Mouse (Mus musculus) neutrophil, adult 65 days (primary cell): ENCODE results near the gene Asl. TPM values are rescaled to one million over a fixed set of nuclear protein-coding genes. Genes with fewer than 3 reads are reported as not detected.

ENCODE experiments used
- total RNA-seq: library from RNA; stranded (reverse); gene quantifications from 2 replicates; pipeline ENCODE4 v1.2.4, GENCODE M21; 2023

The Asl gene
- total RNA-seq = 27.8 and 28.0 TPM in 2 replicates

DNA sequence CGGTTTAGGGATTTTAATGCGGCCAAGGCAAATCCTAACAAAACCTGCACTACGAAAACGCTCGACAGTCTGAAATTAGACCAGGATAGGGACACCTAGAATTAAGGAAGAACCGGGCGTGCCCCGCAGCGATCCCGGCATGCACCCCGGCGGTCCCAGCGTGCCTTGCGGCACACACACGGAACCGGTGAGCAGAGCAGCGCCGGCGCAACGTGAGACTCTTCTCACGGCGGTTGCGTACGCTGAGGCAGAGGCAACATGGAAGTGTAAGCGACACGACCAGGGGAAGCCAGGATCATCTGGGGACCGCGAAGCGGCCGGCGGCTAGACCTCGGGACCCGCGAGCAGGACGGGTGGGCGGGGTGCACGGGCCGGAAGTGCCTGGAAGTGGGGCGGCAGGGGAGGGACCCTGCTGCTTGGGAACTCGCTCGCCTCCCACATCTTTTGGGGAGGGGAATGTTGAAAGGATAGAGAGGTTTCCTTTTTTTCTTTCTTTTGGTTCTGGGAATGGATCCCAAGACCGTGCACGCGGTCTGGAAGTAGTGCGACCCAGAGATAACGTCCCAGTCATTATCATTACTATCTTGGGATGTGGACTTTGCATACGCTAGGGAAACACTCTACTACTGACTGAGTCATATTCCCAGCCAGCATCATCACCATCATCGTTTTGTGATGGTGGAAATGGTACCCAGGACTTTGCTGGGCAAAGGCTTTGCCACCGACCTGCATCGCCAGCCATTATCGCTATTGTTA lies at the start of gene Asl, which contains the start of gene Crcp:
TSS of gene Asl (minus strand) at position 106 of the 756 bp plus-strand sequence.
TSS of gene Crcp (plus strand) at position 149 of the 756 bp plus-strand sequence.

DNA sequence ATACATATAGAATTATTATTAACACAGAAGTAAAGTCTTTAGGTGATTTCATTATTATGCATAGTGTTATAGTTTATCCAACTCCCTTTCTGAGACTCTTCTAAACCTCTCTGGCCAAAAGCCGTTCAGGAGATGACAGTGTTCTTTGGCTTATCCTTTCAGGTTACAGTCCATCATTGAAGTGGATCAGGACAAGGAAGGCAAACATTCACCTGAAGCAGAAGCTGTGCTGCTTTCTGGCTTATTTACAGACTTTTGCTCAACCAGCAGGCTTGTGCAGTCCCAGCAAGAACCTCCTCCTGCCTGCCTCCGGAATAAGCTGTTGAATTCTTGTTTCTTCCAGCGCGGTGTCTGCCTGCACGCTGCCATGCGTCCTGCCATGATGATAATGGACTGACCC lies 44.0 kb upstream of the Asl start, which contains the start of gene Tpst1:
TSS of gene Tpst1 (plus strand) at position 301 of the 400 bp plus-strand sequence.

DNA sequence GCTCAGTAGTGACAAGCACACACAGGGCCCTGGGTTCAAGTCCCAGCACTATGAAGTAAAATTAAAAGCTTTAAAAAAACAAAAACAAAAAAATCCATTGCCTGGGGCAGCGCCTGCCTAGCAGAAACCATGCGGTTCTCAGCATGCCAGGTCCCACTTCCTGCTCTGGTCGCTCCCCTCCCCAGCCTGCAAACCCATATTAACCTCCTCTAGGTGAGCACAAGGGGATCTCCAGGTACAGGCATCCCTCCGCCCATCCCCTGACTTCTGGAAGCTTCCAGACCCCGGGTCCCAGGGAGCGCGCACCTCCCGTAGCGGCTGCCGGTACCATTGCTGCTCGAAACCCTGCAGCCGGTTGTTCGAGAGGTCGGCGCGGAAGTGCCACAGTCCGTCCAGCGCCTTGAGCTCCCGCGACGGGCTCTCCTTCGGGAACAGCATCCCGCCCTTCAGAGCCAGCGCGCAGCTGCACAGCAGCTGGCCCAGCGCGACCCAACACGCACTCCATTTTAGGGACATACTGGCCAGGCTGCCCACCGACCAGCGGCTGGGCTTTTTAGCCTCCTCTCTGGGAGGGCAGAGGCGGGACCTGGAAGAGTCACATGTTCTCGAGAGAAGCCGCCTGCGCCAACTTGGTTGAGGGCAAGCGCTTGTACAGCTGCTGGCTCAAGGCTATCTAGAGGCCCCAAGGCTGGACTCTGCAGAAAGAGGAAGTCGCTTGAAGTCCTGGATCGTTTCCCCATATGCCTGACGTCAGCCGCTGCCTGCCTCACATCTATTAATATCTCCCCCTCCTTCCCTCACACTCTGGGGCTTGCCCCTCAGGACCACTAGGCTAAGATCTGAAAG lies 26.5 kb downstream of the Asl start, which contains the start of gene Gusb:
TSS of gene Gusb (minus strand) at position 749 of the 846 bp plus-strand sequence.

Other genes with a start within 250 kb of the Asl start
- 4.1 and 6.0 TPM in 2 replicates for gene Psph, start 241.8 kb downstream of the Asl start, total RNA-seq
- 2.7 and 3.6 TPM in 2 replicates for gene Sumf2, start 182.3 kb downstream of the Asl start, total RNA-seq
- 114 and 116 TPM in 2 replicates for gene Chchd2, start 141.8 kb downstream of the Asl start, total RNA-seq
- not detected in 2 replicates for gene Zbed5, start 133.5 kb downstream of the Asl start, total RNA-seq
- gene Phkg1, start 130.7 kb downstream of the Asl start, total RNA-seq = 0.32 TPM in 1 of 2 replicates, not detected in the other
- 0.50 TPM in 1 of 2 replicates, not detected in the other for gene Nupr1l, start 120.7 kb downstream of the Asl start, total RNA-seq
- 12.2 and 12.8 TPM in 2 replicates for gene Vkorc1l1, start 87.3 kb downstream of the Asl start, total RNA-seq
- 37.9 and 44.9 TPM in 2 replicates for gene Gusb, start 26.2 kb downstream of the Asl start, total RNA-seq
- 18.8 and 20.6 TPM in 2 replicates for gene Crcp, start within 50 bp of the Asl start, total RNA-seq
- gene Tpst1, start 44.1 kb upstream of the Asl start, total RNA-seq = 1.6 and 1.8 TPM in 2 replicates
- 5.1 and 5.3 TPM in 2 replicates for gene Kctd7, start 115.6 kb upstream of the Asl start, total RNA-seq
- gene Rabgef1, start 142.6 kb upstream of the Asl start, total RNA-seq = 220 and 322 TPM in 2 replicates
- gene Tmem248, start 187.8 kb upstream of the Asl start, total RNA-seq = 67.3 and 67.9 TPM in 2 replicates
- gene Sbds, start 226.3 kb upstream of the Asl start, total RNA-seq = 46.5 and 48.1 TPM in 2 replicates
- gene Tyw1, start 226.4 kb upstream of the Asl start, total RNA-seq = 9.4 and 11.7 TPM in 2 replicates